Mouse (Mus musculus) adipose tissue, adult 10 weeks (tissue): ENCODE results near the gene Stap2. TPM values are rescaled to one million over a fixed set of nuclear protein-coding genes. Genes with fewer than 3 reads are reported as not detected.

Experiments used
- polyA plus RNA-seq: library from polyadenylated mRNA; stranded (reverse); fragments of 350-450 nt; fragmentation: Illumina TruSeq; extraction: RNeasy Lipid Tissue Mini Kit (QIAGEN cat#74804); gene quantifications from one replicate; pipeline ENCODE4 v1.2.3, GENCODE M21; 2014; ENCODE audit warnings: low read depth, low replicate concordance

Gene Stap2
- polyA plus RNA-seq, result 51.0 TPM

DNA sequence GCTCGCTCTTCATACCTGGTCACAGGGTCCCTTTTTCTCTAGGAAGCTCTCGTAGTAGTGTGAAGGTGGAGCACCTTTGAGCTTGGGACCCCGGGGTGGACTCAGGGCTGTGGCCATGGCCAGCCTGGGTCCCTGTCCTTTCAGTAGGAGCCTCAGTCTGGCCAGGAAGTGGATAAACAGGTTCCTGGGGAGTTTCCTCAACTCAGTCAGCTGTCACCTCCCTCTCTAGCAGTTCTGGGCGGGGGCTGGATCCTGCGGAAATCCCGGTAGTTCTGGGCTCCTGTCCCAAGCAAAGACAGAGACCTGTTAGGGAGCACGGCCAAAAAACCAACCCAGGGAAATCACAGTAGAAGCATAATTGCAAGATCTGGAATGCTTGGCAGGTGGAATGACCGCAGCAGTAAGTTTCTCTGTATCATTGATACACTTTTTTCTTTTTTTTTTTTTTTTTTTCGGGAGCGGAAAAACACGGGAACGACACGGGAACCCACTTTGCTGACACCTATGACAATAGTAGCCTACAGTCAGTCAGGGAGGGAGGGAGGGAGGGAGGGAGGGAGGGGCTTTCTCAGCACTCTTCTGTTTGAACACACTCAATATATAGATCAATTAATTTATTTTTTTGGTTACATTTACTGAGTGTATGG, at the start of gene Stap2, which contains the start of gene Mpnd:
Stap2 (minus strand) TSS at position 170 of the 647 bp plus-strand sequence.
Mpnd (plus strand) TSS at position 297 of the 647 bp plus-strand sequence.

DNA sequence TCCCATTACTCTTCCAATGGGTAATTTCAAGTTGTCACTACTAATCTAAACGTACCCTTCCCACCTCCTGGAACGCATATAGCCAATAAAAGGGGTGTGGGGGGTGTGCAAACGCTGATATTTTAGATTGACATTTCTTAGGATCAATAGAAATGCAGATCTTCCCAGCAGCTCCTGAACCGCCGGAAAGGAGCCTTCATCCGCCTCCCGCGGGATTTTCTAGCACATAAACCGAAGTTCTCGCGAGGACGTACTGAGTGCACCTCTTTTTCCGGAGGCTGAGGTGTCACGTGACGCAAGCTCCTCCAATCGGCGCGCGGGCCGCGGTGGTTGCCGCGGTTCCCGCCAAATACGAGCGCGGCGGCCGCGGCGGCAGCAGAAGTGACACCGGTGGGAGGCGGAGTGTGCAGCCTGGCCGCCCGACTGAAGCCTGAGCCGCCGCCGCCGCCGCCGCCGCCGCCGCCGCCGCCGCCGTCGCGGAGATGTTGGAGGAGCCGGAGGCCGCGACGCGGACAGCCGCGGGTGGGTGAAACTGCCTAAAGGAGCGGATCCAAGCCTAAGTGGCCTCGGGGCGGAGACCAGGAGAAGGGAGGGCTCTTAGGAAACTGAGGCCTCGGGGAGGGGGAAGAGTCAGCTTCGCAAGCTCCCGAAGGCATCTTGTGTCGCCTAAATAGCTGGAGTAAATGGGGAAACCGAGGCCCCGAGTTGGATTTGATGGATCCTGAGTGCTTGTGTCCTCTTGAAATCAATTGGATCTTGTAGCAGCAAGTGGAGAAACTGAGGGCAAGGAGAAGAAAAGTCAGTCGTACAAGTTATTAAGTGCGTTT, 34.9 kb upstream of the Stap2 start, which contains the start of gene Chaf1a:
Chaf1a (plus strand) TSS at position 410 of the 827 bp plus-strand sequence.

DNA sequence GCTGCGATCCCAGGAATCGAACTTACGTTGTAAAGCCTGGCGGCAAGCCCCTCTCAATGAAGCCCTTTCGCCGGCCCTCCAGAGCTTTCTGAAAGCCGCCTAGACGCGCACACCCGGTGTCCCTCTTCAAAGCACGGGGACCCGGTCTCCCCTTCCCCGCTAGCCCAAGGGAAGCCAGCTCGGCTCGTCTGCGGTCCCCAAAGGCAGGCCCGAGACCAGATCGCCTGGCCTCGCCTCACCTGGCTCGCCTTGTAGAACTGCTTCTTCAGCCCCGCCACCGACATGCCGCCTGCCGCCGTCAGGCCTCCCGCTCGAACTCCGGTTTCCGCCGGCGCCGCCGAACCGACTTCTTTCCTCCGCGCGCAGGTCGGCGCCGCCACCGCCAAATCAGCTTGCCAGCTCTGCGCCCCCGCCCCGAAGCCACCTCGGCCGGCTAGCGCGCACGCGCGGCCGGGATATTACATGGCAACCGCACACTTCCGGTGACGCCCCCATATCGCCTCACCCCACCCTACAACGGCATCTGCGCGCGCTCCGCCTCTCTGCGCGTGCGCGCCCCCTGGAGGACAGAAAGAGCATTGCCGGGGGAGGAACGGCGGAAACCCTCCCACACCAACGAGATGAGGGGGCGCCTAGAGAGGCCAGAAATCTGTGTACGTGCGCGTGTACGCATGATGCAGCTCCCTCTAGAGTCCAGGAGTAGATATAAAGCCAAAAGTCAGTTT, 31.0 kb upstream of the Stap2 start, which contains the start of gene Sh3gl1:
Sh3gl1 (minus strand) TSS at position 460 of the 725 bp plus-strand sequence.

DNA sequence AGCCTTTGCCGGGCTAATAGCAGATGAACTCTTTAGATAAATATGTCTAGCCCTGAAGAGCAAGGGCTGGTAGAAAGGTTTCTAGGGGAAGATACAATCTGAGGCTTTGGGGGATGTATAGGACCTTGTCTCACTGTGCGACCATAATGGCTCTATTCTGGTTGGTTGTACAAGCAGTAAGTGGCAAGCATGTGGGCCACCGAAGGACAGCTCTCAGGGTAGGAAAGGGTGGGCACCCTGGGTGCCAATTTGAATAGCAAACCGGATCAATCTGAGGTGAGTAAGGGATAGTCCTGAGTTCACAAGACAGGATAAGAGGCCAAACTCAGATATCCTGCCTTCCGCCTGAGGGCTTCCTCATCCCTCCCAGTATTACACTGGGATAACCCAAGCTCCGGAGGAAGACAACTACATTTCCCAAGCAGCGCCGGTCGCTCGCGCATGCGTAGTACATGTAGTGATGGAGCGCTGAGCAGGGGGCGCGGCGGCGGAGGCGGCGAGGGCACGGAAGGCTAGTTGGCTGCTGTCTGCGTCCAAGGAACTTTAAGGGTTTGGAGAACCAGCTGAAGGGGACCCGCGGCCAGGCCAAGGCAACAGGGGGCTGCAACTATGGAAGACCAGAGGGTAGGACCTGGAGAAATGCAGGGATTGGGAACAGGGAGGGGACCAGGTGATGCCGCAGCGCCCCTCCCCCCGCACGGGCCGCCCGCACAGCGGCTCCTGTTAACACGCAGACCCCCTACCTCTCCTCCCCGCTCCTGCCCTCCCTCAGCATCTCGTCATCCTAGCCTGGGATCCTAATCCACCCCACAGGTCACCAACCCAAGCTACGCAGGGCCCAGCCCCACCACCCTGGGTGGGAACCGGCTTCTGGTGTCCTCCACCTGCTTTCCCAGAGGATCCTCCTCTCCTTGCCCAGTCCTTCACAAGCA, 19.1 kb downstream of the Stap2 start, which contains the start of gene Fsd1:
Fsd1 (plus strand) TSS at position 480 of the 932 bp plus-strand sequence.

DNA sequence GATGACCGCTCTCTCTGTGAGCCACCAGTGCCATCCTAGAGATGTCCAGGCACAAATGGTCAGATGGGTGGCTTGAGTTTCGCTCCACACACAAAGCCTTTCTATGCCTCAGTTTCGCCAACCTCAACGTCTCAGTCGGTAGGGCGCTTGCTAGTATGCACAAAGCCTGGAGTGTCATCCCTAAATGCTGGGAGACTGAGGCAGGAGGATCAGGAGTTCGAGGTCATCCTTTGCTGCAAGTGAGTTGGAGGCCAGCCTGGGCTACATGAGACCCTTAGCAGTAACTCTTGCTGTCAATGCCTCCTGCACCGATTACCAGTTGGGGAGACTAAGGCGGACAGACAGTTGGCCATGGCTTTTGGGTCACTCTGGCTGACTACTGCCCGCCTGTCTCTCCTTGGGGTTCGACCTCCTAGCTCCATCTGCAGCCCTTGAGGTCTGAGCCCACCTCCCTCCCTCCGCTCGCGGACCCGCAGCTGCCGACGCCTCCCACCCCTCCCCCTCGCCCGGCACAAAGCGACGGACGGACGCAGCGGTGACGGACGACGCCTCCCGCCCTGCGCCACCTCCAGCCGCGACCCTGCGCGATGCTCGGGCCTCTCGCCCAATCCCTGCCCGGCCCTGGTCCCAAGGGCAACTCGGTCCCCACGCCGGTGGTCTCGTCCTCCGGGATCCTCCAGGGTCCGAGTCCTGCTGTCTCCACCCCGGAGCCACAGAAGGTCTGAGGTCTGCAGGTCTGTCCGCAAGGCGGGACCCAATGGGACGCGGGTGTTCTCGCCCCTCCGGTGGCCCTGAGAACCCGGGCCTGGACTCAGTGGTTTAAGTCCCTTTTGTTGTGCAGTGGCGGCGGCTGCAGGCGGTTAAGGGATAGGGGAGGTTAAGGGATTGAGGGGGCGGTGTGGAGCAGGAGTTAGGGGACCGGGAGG, 35.2 kb downstream of the Stap2 start, which contains the start of gene Shd:
Shd (plus strand) TSS at position 502 of the 926 bp plus-strand sequence.

DNA sequence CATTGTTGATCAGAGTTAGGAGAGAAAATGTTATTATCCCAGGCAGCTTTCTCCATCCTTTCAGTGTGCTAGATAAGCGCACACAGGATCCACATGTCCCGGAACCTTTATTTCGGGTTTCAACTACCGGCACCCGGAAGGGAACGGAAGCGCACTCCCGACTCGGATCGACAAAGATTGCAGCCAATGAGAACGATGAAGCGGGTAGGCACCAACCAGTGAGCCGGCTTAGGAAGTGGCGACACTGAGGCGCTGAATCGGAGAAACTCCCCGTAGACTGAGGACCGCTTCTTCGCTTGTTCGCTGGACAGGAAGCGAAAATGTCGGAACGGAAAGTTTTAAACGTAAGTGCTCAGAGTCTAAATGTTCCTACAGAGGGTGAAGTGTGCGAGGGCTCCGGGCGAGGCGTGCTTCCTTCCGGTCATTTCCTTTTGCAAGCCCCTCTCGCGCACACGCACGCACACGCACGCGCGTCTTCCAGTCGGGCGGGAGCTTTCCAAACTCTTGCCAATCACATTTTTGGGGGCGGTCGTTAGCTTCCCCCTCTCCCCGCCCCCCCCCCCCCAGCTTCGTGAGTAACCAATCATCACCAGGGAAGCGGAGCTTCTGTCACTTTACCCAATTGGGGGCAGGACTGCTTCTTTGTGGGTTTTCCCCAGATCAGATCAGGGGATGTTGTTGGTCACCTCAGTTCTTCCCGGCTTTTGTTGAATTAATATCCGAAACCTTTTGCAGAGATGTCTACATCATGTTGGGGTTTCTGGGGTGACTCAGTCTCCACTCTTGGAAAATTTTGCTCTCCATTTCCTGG, 46.3 kb downstream of the Stap2 start, which contains the start of gene Yju2:
Yju2 (plus strand) TSS at position 182 of the 811 bp plus-strand sequence.

DNA sequence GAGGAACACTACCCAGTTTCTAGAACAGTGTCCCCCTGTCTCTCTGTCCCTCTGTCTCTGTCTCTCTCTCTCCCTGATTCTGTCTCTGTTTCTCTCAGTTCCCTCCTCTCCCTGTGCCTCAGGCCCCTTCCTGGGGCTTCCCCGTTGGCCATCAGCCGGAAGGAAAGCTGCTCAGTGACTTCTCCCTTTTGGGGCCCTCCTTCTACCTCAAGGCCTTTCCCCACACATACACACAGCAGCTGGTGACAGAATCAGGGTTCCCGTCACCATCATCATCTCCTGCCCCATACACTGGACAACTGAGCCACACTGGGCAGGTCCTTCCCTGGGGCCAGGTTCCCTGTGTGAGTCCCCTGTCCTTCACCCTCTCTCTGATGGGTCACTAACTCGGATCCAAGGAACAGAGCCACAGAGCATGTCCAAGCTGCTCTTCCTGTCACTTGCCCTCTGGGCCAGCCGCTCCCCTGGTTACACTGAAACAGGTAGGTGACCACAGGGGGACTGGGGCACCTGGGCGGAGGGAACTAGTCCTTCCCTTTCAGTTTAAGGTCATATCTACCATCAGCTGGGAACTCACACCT, 52.8 kb downstream of the Stap2 start, which contains the start of gene Ebi3:
Ebi3 (plus strand) TSS at position 194 of the 581 bp plus-strand sequence.

DNA sequence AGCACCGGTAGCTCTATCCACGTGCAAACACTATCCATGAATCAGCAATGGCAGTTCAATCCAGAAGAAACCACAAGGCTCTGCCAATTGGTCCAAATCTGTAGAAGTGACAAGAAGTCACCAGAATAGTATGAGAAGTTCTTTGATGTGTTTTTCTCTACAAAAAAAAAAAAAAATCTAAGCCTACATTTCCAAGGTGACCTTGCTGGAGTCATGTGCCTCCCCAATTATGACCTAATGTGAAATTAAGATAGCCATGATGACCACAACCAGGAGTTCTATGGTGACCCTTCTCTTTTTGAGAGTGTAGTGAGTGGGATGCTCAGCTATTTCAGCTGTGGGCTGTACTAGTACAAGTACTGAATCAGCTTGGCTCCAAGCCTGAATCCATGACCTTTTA, 56.0 kb downstream of the Stap2 start, which contains the start of gene Zfp119b:
Zfp119b (minus strand) TSS at position 101 of the 400 bp plus-strand sequence.

Other genes starting within 250 kb of the Stap2 start
- gene Zfp119a, start 126.7 kb downstream of the Stap2 start, polyA plus RNA-seq, result 4.8 TPM
- gene Zfp959, start 113.5 kb downstream of the Stap2 start, polyA plus RNA-seq, result 9.7 TPM
- gene Zfp119b, start 56.1 kb downstream of the Stap2 start, polyA plus RNA-seq, result 7.1 TPM
- gene Ebi3, start 52.9 kb downstream of the Stap2 start, polyA plus RNA-seq, result 2.5 TPM
- gene Yju2, start 46.5 kb downstream of the Stap2 start, polyA plus RNA-seq, result 10.1 TPM
- gene Shd, start 35.1 kb downstream of the Stap2 start, polyA plus RNA-seq, result 2.6 TPM
- not detected for gene Fsd1, start 19.1 kb downstream of the Stap2 start, polyA plus RNA-seq
- gene Mpnd, start 127 bp upstream of the Stap2 start, polyA plus RNA-seq, result 53.2 TPM
- gene Sh3gl1, start 31.1 kb upstream of the Stap2 start, polyA plus RNA-seq, result 43.8 TPM
- gene Chaf1a, start 34.9 kb upstream of the Stap2 start, polyA plus RNA-seq, result 4.7 TPM
- gene Ubxn6, start 69.4 kb upstream of the Stap2 start, polyA plus RNA-seq, result 75.3 TPM
- gene Hdgfl2, start 74.0 kb upstream of the Stap2 start, polyA plus RNA-seq, result 58.6 TPM
- gene Plin4, start 104.2 kb upstream of the Stap2 start, polyA plus RNA-seq, result 510 TPM
- 10.4 TPM for gene Plin5, start 112.0 kb upstream of the Stap2 start, polyA plus RNA-seq
- gene Lrg1, start 116.4 kb upstream of the Stap2 start, polyA plus RNA-seq, result 160 TPM
- gene Sema6b, start 134.8 kb upstream of the Stap2 start, polyA plus RNA-seq, result 5.5 TPM
- gene Tnfaip8l1, start 156.9 kb upstream of the Stap2 start, polyA plus RNA-seq, result 1.7 TPM
- gene Mydgf, start 178.3 kb upstream of the Stap2 start, polyA plus RNA-seq, result 63.5 TPM
- gene Dpp9, start 213.3 kb upstream of the Stap2 start, polyA plus RNA-seq, result 24.6 TPM